In genomic region chr6:93075011-93075410, GRCm38 (mm10) we compare ENCODE assay signal across 15 mouse cellular contexts.
"Had no signal": no experiment of that assay in that cellular context is flagged by ENCODE, and none has a peak within 500 bp of the region (broad histone marks: within the 10 kb centered on the region; RNA-seq: fewer than 3 reads in every experiment).

No protein-coding gene starts in this region.

- H3K4me2 ChIP-seq: liver, embryonic 13.5 days; midbrain, embryonic 11.5 days; stomach, embryonic 15.5 days had no signal

- H3K4me3 ChIP-seq: left cerebral cortex, adult 2 months; liver, embryonic 13.5 days; stomach, embryonic 15.5 days had no signal

- H3K27me3 ChIP-seq: liver, embryonic 13.5 days; stomach, embryonic 15.5 days had no signal

- H3K27ac ChIP-seq: left cerebral cortex, adult 2 months; liver, embryonic 13.5 days; stomach, embryonic 15.5 days had no signal

- DNase-seq: kidney, adult 9 months; kidney, postnatal 14 days; kidney, postnatal 4 days; layer of hippocampus, postnatal 36 days; liver, embryonic 13.5 days; lung, adult 2 months; lung, postnatal 14 days; lung, postnatal 4 days; midbrain, embryonic 14.5 days; right cerebral cortex, postnatal 25 days; spleen, adult 18-20 months; thymus, postnatal 25 days had no signal

- H3K4me1 ChIP-seq: liver, embryonic 13.5 days; stomach, embryonic 15.5 days had no signal

- H3K9ac ChIP-seq: liver, embryonic 13.5 days; stomach, embryonic 15.5 days had no signal

- H3K9me3 ChIP-seq: liver, embryonic 13.5 days; stomach, embryonic 15.5 days had no signal

- H3K36me3 ChIP-seq: liver, embryonic 13.5 days; stomach, embryonic 15.5 days had no signal
